Mouse (Mus musculus) kidney, embryonic 16.5 days (tissue): ENCODE data around the gene Mynn. TPM values are rescaled to one million over a fixed set of nuclear protein-coding genes. Genes with fewer than 3 reads are reported as not detected.
A peak's percentile ranks its signal among the peaks of the same experiment; 100 is the strongest.

Experiments used
- ATAC-seq: fragments of 200-750 bp; cut with Nextera tagmentation; 2 replicates; pipeline ENCODE4 v1.8.0; 2017; ENCODE audit warnings: moderate TSS enrichment; ENCODE audit not compliant: low FRiP score, low TSS enrichment
- H3K27ac ChIP-seq: fragments of 300-500 bp; sonication (generic); 2 replicates; pipeline ENCODE4 v1.5.1; 2014; ENCODE audit warnings: low read length
- H3K27me3 ChIP-seq: fragments of 300-500 bp; sonication (generic); 2 replicates; pipeline ENCODE4 v1.6.1; 2014; ENCODE audit warnings: low read length, control low read depth, mixed read lengths; ENCODE audit not compliant: insufficient read depth
- H3K36me3 ChIP-seq: fragments of 300-500 bp; sonication (generic); 2 replicates; pipeline ENCODE4 v1.6.1; 2014; ENCODE audit warnings: low read length, control low read depth, mixed read lengths; ENCODE audit not compliant: insufficient read depth
- H3K4me1 ChIP-seq: fragments of 300-500 bp; sonication (generic); 2 replicates; pipeline ENCODE4 v1.6.1; 2014; ENCODE audit warnings: low read length, control low read depth, mixed read lengths; ENCODE audit not compliant: insufficient read depth
- H3K4me2 ChIP-seq: fragments of 300-500 bp; sonication (generic); replicated peaks from 2 replicates; pipeline ENCODE4 v1.6.1; 2014; ENCODE audit warnings: low read depth, low read length
- H3K4me3 ChIP-seq: fragments of 300-500 bp; sonication (generic); 2 replicates; pipeline ENCODE4 v1.5.1; 2014; ENCODE audit warnings: mild to moderate bottlenecking, low read length
- H3K9ac ChIP-seq: fragments of 300-500 bp; sonication (generic); replicated peaks from 2 replicates; pipeline ENCODE4 v1.6.1; 2014; ENCODE audit warnings: low read length
- H3K9me3 ChIP-seq: fragments of 300-500 bp; sonication (generic); 2 replicates; pipeline ENCODE4 v1.6.1; 2016; ENCODE audit warnings: low read length, control low read depth
- WGBS: fragments of 180-500 bp; shearing (Covaris S2); extraction: QIAGEN DNeasy Blood & Tissue Kit; methylation state at CpG from one replicate; pipeline ENCODE4 v1.1.7; 2014; 5-methylcytosine and 5-hydroxymethylcytosine counted together
- polyA plus RNA-seq: library from polyadenylated mRNA; unstranded; fragments of >200 nt; fragmentation: Nextera tagmentation; extraction: Ambion mirVana; gene quantifications from 2 replicates; pipeline ENCODE4 v1.2.1, GENCODE M21; 2015

Mynn gene
- polyA plus RNA-seq, 1 experiment from 2014 or later: 42.6 TPM

DNA sequence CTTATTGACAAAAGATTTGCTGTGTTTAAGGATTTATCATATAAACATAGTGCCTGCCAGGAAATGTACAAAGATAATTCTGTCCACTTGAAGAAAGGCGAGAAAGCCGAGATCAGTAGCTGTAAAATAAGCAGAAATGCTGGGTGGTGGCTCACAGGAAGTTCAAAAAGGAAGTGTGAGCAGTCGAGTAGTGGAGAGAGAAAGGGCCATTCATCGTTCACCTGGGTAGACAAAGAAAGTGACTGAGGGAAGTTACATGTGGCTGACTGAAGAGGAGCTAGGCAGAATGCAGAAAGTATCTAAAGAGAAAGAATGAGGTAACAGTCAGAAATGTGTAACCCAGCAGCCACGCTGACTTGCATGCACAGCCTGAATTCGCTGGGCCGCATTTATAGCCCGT lies 18.3 kb downstream of the Mynn start:
- WGBS: 71% methylated on average over 8 of the region's 8 CpGs
- ATAC-seq: no peak
- Histone ChIP-seq H3K9me3 (no peaks in the 10 kb centered on the region), H3K36me3 (peaks cover 34% of the 10 kb centered on the region), H3K9ac (no peak overlapping the region), H3K27ac (no peak overlapping the region), H3K4me1 (no peaks in the 10 kb centered on the region), H3K4me3 (no peak overlapping the region), H3K4me2 (no peak overlapping the region), H3K27me3 (no peaks in the 10 kb centered on the region)

DNA sequence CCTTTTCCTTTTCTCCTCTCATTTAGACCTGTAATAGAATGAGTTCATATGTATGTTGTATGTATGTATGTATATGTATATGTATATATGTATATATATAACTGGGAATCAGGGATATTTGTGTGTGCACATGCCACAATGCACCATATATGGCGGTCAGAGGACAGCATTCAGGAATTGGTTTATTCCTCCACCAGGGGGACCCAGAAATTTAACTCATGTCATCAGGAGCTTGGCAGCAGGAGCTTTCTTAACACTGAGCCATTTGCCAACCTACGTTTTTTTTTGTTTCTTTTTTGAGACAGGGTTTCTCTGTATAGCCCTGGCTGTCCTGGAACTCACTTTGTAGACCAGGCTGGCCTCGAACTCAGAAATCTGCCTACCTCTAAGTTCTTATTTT lies 31.8 kb downstream of the Mynn start:
- H3K4me1 ChIP-seq: no peaks in the 10 kb centered on the region
- 63% methylated on average over 3 of the region's 3 CpGs for WGBS
- H3K27ac ChIP-seq: no peak overlapping the region
- no peak for ATAC-seq
- no peaks in the 10 kb centered on the region for H3K27me3 ChIP-seq
- no peaks in the 10 kb centered on the region for H3K36me3 ChIP-seq
- no peak overlapping the region for H3K4me2 ChIP-seq
- no peak overlapping the region for H3K9ac ChIP-seq
- H3K4me3 ChIP-seq: no peak overlapping the region
- H3K9me3 ChIP-seq: no peaks in the 10 kb centered on the region

DNA sequence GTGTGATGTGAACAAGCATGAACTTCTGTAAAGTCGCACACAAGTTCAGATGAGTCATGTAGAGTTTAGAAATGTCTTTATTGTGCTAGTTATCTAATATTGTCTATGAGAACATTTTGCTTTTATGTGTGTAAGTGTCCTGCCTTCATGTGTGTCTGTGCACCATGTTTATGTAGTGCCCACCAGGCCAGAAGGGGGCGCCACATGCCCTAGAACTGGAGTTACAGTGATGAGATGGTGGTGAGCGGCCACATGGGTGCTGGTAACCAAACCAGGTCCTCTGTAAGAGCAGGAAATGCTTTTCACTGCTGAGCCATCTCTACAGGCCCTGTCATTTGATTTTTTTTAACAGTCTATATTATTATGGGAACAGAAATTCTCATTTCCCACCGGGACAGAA lies 33.8 kb downstream of the Mynn start:
- no peaks in the 10 kb centered on the region for H3K27me3 ChIP-seq
- no peak overlapping the region for H3K4me2 ChIP-seq
- ATAC-seq: no peak
- no peaks in the 10 kb centered on the region for H3K9me3 ChIP-seq
- H3K4me3 ChIP-seq: no peak overlapping the region
- H3K9ac ChIP-seq: no peak overlapping the region
- 83% methylated on average over 4 of the region's 4 CpGs for WGBS
- no peaks in the 10 kb centered on the region for H3K36me3 ChIP-seq
- H3K27ac ChIP-seq: no peak overlapping the region
- H3K4me1 ChIP-seq: no peaks in the 10 kb centered on the region

DNA sequence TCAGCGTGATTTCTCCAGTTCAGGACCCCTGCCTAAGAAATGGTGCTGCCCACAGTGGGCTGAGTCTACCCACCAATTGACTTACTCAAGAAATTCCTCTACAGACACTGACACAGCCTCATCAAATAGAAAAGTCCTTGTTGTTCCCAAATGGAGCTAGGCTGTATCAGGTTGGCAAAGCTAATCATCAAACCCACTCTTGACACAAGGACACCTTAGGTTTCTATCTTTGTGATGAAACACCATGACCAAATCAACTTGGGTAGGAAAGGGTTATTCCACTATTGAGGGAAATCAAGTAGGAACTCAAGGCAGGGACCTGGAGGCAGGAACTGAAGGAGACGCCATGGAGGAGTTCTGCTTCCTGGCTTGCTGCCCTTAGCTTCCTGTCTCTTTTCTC lies 42.3 kb downstream of the Mynn start, which contains the start of gene Lrriq4:
TSS of gene Lrriq4 (plus strand) at position 301 of the 400 bp plus-strand sequence.
- Histone ChIP-seq H3K4me3 (no peak within 1 kb of the TSS), H3K27me3 (peaks cover 6% of the 10 kb centered on the region; the same call in 1 of the 2 replicates), H3K27ac (no peak within 1 kb of the TSS), H3K9ac (no peak within 1 kb of the TSS), H3K4me1 (peaks cover 4% of the 10 kb centered on the region; the same call in 1 of the 2 replicates), H3K4me2 (no peak within 1 kb of the TSS), H3K36me3 (no peaks in the 10 kb centered on the region), H3K9me3 (no peaks in the 10 kb centered on the region)
- no peak for ATAC-seq
- 64% methylated on average over 2 of the region's 2 CpGs for WGBS

DNA sequence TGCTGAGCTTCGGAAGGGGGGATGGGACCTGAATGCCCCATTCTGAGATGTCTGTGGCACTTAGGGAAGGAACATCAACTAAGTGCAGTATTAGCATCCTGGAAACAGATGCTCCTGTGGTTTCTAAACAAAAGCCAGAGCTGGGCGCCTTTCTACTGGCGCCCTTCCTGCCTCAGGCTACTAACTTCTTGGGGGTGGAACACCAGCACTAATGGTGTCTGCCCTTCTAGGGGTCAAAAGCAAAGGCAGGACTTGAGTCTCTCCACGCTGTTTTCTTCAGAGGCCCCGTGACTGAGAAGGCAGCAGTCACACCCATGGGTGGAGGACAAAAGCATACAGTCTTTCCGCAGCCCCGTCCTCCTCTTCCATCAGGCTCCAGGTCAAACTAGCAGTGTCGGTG lies 44.9 kb downstream of the Mynn start:
- peaks cover 21% of the 10 kb centered on the region for H3K27me3 ChIP-seq
- H3K4me1 ChIP-seq: peaks cover 11% of the 10 kb centered on the region; the same call in 1 of the 2 replicates
- H3K9me3 ChIP-seq: no peaks in the 10 kb centered on the region
- H3K4me3 ChIP-seq: no peak overlapping the region
- WGBS: 58% methylated on average over 8 of the region's 8 CpGs
- no peak overlapping the region for H3K9ac ChIP-seq
- no peak for ATAC-seq
- H3K4me2 ChIP-seq: no peak overlapping the region
- no peaks in the 10 kb centered on the region for H3K36me3 ChIP-seq
- no peak overlapping the region for H3K27ac ChIP-seq

DNA sequence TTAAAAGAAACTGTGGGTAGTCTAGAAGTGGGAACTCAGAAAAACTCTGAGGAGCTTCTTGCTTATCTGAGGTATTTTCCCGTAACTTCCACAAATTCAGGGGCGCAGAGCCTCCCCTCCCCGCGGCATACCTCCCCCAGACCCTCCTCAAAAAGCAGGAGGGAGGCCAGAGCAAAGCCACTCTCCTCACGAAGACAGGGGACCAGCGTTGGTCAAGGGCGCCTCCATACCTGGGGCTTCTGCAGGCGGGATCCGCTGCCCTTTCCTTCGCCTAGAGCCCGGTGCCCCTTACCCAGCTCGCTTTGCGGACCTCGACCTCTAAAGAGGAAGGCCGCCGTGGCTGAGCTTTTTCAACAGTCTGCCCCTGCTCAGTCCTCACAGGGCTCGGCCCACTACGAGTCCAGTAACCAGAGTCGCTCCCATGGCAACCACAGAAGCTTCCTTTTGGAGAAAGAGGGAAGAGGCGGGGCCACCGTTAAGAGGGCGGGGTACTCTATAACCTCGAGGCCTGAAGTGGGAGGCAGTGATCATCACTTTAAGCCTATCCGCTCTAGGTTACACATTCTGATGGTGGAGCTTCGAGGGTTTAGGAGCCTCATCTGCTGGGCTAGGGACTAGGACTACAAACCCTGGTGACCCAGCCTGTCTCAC lies 45.7 kb downstream of the Mynn start, which contains the start of gene Lrrc34:
TSS of gene Lrrc34 (minus strand) at position 430 of the 651 bp plus-strand sequence.
- ATAC-seq: peak; percentile 93
- WGBS: 3% methylated on average over 25 of the region's 25 CpGs
- Histone ChIP-seq H3K9me3 (no peaks in the 10 kb centered on the region), H3K4me3 (peak within 1 kb of the TSS; percentile 49), H3K4me2 (peak within 1 kb of the TSS; percentile 69), H3K4me1 (peaks cover 11% of the 10 kb centered on the region; the same call in 1 of the 2 replicates), H3K27ac (no peak within 1 kb of the TSS), H3K36me3 (no peaks in the 10 kb centered on the region), H3K9ac (peak within 1 kb of the TSS; percentile 63), H3K27me3 (peaks cover 21% of the 10 kb centered on the region)

DNA sequence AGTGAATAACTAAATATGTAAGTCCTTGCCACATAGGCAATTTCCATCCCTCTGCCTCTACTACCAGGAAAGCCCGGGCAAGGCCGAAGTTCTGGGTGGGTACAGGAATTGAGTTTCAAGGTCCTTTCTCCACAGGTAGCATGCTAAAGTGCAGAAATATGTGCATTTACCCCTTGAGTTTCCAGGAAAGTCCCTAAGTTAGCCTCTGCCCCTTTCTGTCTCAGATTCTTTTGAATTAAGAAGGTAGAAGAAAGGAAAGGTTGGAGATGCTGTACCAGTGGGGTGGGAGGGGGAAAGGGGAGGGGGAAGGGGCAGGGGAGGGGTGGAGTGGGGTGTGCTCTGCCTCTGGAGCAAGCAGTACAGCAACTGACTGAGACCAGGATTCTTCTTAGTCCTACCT lies 46.6 kb downstream of the Mynn start:
- Histone ChIP-seq H3K4me3 (no peak overlapping the region), H3K4me1 (peaks cover 11% of the 10 kb centered on the region; the same call in 1 of the 2 replicates), H3K4me2 (no peak overlapping the region), H3K27me3 (peaks cover 21% of the 10 kb centered on the region), H3K9ac (no peak overlapping the region), H3K36me3 (no peaks in the 10 kb centered on the region), H3K27ac (no peak overlapping the region), H3K9me3 (no peaks in the 10 kb centered on the region)
- WGBS: 92% methylated on average over 2 of the region's 2 CpGs
- no peak for ATAC-seq

DNA sequence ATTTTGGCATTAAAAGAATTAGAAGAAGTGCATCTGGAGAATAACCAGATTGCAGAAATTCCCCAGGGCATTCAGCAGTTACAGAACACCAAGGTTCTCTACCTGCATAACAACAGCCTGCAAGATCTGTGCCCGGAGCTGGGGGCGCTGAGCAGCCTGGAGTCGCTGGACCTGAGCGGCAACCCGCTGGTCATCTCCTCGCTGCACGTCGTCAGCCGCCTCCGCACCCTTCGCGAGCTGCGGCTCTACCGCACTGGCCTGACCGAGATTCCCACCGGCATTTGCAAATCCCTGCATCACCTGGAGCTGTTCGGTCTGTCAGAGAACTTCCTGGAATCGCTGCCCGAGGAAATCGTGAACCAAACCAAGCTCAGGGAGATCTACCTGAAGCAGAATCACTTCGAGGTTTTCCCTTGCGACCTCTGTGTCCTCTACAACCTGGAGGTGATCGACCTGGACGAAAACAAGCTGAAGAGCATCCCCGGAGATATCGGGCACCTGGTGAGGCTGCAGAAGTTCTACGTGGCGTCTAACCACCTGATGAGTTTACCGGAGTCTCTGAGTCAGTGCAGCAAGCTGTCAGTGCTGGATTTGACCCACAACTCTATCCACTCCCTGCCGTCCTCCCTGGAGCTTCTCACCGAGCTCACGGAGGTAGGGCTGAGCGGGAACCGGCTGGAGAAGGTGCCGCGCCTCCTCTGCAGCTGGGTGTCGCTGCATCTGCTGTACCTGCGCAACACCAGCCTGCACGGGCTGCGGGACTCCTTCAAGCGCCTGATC lies 48.4 kb downstream of the Mynn start:
- Histone ChIP-seq H3K36me3 (no peaks in the 10 kb centered on the region), H3K4me2 (peak overlapping the region; percentile 74), H3K9me3 (no peaks in the 10 kb centered on the region), H3K4me3 (peak overlapping the region; percentile 45), H3K4me1 (peaks cover 11% of the 10 kb centered on the region; the same call in 1 of the 2 replicates), H3K27me3 (peaks cover 21% of the 10 kb centered on the region), H3K27ac (no peak overlapping the region), H3K9ac (peak overlapping the region; percentile 33)
- under 1% methylated on average over 41 of the region's 41 CpGs for WGBS
- ATAC-seq: peak; percentile 80

DNA sequence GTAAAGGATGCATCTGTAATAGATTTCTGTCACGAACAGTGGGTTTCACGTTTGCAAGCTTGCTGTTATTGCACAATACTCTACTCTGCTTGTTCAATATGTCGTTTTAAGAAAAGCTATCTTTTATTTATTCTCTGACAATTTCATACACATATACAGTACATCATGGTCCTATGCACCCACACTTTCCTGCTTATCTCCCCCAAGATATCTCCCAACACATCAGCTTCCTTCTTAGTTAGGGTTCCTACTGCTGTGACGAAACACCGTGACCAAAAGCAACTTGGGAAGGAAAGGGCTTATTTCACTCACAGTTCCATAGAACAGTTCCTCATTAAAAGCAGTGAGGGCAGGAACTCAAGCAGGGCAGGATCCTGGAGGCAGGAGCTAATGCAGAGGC lies 54.1 kb downstream of the Mynn start:
- Histone ChIP-seq H3K9ac (no peak overlapping the region), H3K4me2 (no peak overlapping the region), H3K27ac (no peak overlapping the region), H3K27me3 (peaks cover 5% of the 10 kb centered on the region), H3K4me1 (0 out of 2 replicates have a peak, but pooled peaks cover under 1% of the 10 kb centered on the region), H3K36me3 (no peaks in the 10 kb centered on the region), H3K9me3 (no peaks in the 10 kb centered on the region), H3K4me3 (no peak overlapping the region)
- 76% methylated on average over 5 of the region's 5 CpGs for whole genome bisulfite sequencing
- ATAC-seq: no peak

DNA sequence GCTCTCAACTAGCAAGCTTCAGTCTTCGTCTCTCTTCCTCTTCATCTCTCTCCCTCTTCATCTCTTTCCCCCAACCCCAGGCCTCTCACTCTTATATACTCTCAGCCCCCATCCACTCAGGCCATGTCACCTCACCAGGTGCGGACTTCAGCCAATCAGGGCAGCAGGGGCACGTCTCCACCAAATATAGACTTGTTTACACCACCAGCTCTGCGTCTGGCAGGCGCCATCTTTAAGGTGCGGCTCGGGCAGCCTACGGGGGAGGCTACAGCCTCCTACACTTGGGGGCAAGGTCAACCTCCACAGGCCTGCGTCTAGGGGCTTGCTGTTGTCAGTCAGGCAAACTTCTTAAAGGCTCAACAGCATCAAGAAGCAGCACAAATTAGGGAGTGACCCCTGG lies 56.6 kb downstream of the Mynn start:
- Histone ChIP-seq H3K4me2 (no peak overlapping the region), H3K4me3 (no peak overlapping the region), H3K27ac (no peak overlapping the region), H3K9me3 (no peaks in the 10 kb centered on the region), H3K27me3 (no peaks in the 10 kb centered on the region), H3K36me3 (no peaks in the 10 kb centered on the region), H3K4me1 (no peaks in the 10 kb centered on the region), H3K9ac (no peak overlapping the region)
- 75% methylated on average over 9 of the region's 9 CpGs for WGBS
- no peak for ATAC-seq
